11 mouse cellular contexts compared by ENCODE assay signal in the genomic region with DNA sequence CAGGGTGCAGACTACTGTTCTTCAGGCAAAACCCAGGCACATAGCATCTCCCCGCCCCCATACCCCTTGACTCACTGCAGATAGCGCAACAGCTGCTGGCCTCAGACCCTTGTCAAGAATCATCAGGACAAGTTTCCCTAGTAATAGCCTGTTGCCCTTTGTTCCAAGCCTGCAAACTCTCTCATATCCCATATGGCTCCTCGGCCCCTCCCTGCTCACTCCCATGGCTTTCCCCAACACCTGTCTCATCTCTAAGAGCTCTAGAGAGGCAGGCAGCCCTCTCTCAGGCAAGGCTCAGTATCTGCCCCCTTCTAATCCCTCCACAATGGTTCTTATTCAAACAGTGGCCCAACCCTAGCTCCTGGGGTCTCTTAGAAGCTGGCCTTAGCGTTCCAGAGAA. TPM values are rescaled to one million over a fixed set of nuclear protein-coding genes. Genes with fewer than 3 reads are reported as not detected.
DNase-seq lines count a peak whose midpoint lies in the region; ATAC-seq and TF ChIP-seq lines count a peak whose summit lies in the region.
"Had no signal": no experiment of that assay in that cellular context is flagged by ENCODE, and none has a peak within 500 bp of the region (broad histone marks: within the 10 kb centered on the region; RNA-seq: fewer than 3 reads in every experiment).

No protein-coding gene starts in this region.

- H3K4me1 ChIP-seq in kidney, embryonic 15.5 days = peaks cover 50% of the 10 kb centered on the region
- peaks cover 19% of the 10 kb centered on the region for H3K4me1 ChIP-seq in forebrain, embryonic 11.5 days (replicated peaks; ENCODE audit: control insufficient read depth, insufficient read depth, low read length)
- no peaks in the 10 kb centered on the region; the same call in 1 of the 2 replicates for H3K4me1 ChIP-seq in intestine, postnatal 0 days (replicated peaks; ENCODE audit: control insufficient read depth, insufficient read depth, low read length)
- peaks cover 48% of the 10 kb centered on the region for H3K4me1 ChIP-seq in neural tube, embryonic 15.5 days

- 51% methylated on average over 4 of the region's 4 CpGs for WGBS in kidney, embryonic 15.5 days
- 43% methylated on average over 4 of the region's 4 CpGs for WGBS in forebrain, embryonic 11.5 days
- WGBS in intestine, postnatal 0 days = 26% methylated on average over 4 of the region's 4 CpGs
- WGBS in neural tube, embryonic 15.5 days = 63% methylated on average over 4 of the region's 4 CpGs

- no peak for DNase-seq in kidney, postnatal 10 days
- no peak for DNase-seq in forebrain, embryonic 11.5 days (ENCODE audit: low spot score)
- no peak for DNase-seq in spleen, postnatal 14 days (ENCODE audit: low spot score in 2 of 2)
- no peak for DNase-seq in left cerebral cortex, postnatal 14 days (ENCODE audit: low spot score in 2 of 2)
- DNase-seq: adrenal gland, adult 2 months had no signal

- intact Hi-C loops in left cerebral cortex, postnatal 14 days (cut with DNase I) = loop anchor here (5.0 kb wide), 1 partner anchor 53 kb away; a partner anchor contains a TSS

- no peak overlapping the region for H3K4me3 ChIP-seq in kidney, embryonic 15.5 days (replicated peaks)
- H3K4me3 ChIP-seq in forebrain, embryonic 11.5 days (ENCODE audit: low read depth, low read length) = no peak overlapping the region
- no peak overlapping the region for H3K4me3 ChIP-seq in intestine, postnatal 0 days (ENCODE audit: low read depth, low read length)
- H3K4me3 ChIP-seq in neural tube, embryonic 15.5 days (replicated peaks) = peak overlapping the region; percentile 80; the same call in 1 of the 2 replicates
- H3K4me3 ChIP-seq: liver, embryonic 15.5 days had no signal

- no peaks in the 10 kb centered on the region for H3K9me3 ChIP-seq in kidney, embryonic 15.5 days (replicated peaks)
- H3K9me3 ChIP-seq in forebrain, embryonic 11.5 days (ENCODE audit: control insufficient read depth, low read length) = no peaks in the 10 kb centered on the region
- no peaks in the 10 kb centered on the region for H3K9me3 ChIP-seq in intestine, postnatal 0 days (ENCODE audit: control insufficient read depth)
- H3K9me3 ChIP-seq in neural tube, embryonic 15.5 days (replicated peaks) = no peaks in the 10 kb centered on the region
- H3K9me3 ChIP-seq: liver, embryonic 15.5 days had no signal

- peaks cover 47% of the 10 kb centered on the region for H3K27me3 ChIP-seq in kidney, embryonic 15.5 days
- H3K27me3 ChIP-seq in forebrain, embryonic 11.5 days (ENCODE audit: control insufficient read depth, insufficient read depth, low read length) = peaks cover 20% of the 10 kb centered on the region
- peaks cover 10% of the 10 kb centered on the region for H3K27me3 ChIP-seq in intestine, postnatal 0 days (replicated peaks; ENCODE audit: control insufficient read depth, insufficient read depth, low read length)
- 0 out of 2 replicates have a peak, but pooled peaks cover 3% of the 10 kb centered on the region for H3K27me3 ChIP-seq in neural tube, embryonic 15.5 days (replicated peaks)

- H3K27ac ChIP-seq in kidney, embryonic 15.5 days = no peak overlapping the region
- H3K27ac ChIP-seq in forebrain, embryonic 11.5 days (ENCODE audit: low read depth, low read length) = no peak overlapping the region
- no peak overlapping the region for H3K27ac ChIP-seq in intestine, postnatal 0 days (ENCODE audit: low read depth, low read length)
- no peak overlapping the region for H3K27ac ChIP-seq in neural tube, embryonic 15.5 days (replicated peaks)
- H3K27ac ChIP-seq: liver, embryonic 15.5 days had no signal

- H3K4me2 ChIP-seq in kidney, embryonic 15.5 days = peak overlapping the region; percentile 99; the same call in 1 of the 2 replicates
- H3K4me2 ChIP-seq in forebrain, embryonic 11.5 days (ENCODE audit: low read depth, low read length, severe bottlenecking) = no peak overlapping the region
- H3K4me2 ChIP-seq in intestine, postnatal 0 days (replicated peaks; ENCODE audit: low read depth) = peak overlapping the region; percentile 94
- H3K4me2 ChIP-seq in neural tube, embryonic 15.5 days = peak overlapping the region; percentile 80
- H3K4me2 ChIP-seq: liver, embryonic 15.5 days had no signal

- H3K36me3 ChIP-seq in kidney, embryonic 15.5 days = no peaks in the 10 kb centered on the region
- H3K36me3 ChIP-seq in forebrain, embryonic 11.5 days (ENCODE audit: control insufficient read depth, insufficient read depth, low read length) = no peaks in the 10 kb centered on the region
- H3K36me3 ChIP-seq in intestine, postnatal 0 days (ENCODE audit: control insufficient read depth, insufficient read depth) = no peaks in the 10 kb centered on the region
- H3K36me3 ChIP-seq in neural tube, embryonic 15.5 days = no peaks in the 10 kb centered on the region
- H3K36me3 ChIP-seq: liver, embryonic 15.5 days had no signal

- no peak overlapping the region for H3K9ac ChIP-seq in kidney, embryonic 15.5 days
- 0 out of 2 replicates have a peak overlapping the region, but pooled peaks have one; percentile 12 for H3K9ac ChIP-seq in forebrain, embryonic 11.5 days (ENCODE audit: low read length)
- H3K9ac ChIP-seq in intestine, postnatal 0 days (ENCODE audit: low read depth, low read length) = no peak overlapping the region
- H3K9ac ChIP-seq in neural tube, embryonic 15.5 days (replicated peaks) = no peak overlapping the region
- H3K9ac ChIP-seq: liver, embryonic 15.5 days had no signal

- no peak for ATAC-seq in kidney, embryonic 15.5 days (replicated peaks; ENCODE audit: low FRiP score)
- no peak for ATAC-seq in forebrain, embryonic 11.5 days (replicated peaks; ENCODE audit: low FRiP score)
- ATAC-seq in intestine, postnatal 0 days = 0 out of 2 replicates have a peak, but pooled peaks have one; percentile 36
- no peak for ATAC-seq in neural tube, embryonic 15.5 days (ENCODE audit: low FRiP score)
- no peak for ATAC-seq in megakaryocyte, adult 5-6 weeks (ENCODE audit: poor library complexity, severe bottlenecking)

- no peak for TF ChIP-seq CTCF in intestine, postnatal 0 days (IDR thresholded peaks at IDR 0.05; ENCODE audit: low read depth)

RNA-seq across cellular contexts. Expression of a gene that starts 2.1 kb away (rescaled TPM):
- 10.9 and 11.1 TPM in 2 replicates for polyA plus RNA-seq in kidney, embryonic 15.5 days (2015; fragmentation: Nextera tagmentation; extraction: Ambion mirVana)
- 9.3 and 11.2 TPM in 2 replicates for polyA plus RNA-seq in forebrain, embryonic 11.5 days (2014; fragmentation: Nextera tagmentation; extraction: Ambion mirVana)
- polyA plus RNA-seq in intestine, postnatal 0 days (2015; fragmentation: Nextera tagmentation; extraction: Ambion mirVana) = 6.4 and 7.5 TPM in 2 replicates
- polyA plus RNA-seq in neural tube, embryonic 15.5 days (2015; fragmentation: Nextera tagmentation; extraction: Ambion mirVana) = 43.6 and 45.8 TPM in 2 replicates
- total RNA-seq in left cerebral cortex, postnatal 14 days (2021) = 100 to 1,000 TPM; 234 to 269 TPM
- not detected in 2 replicates for total RNA-seq in megakaryocyte, adult 5-6 weeks (2015)
- not detected in 2 replicates for total RNA-seq in megakaryocyte, adult 5-6 weeks (2017)

RNA-seq across cellular contexts. Expression of a gene that starts 25.3 kb away (rescaled TPM):
- polyA plus RNA-seq in kidney, embryonic 15.5 days (2015; fragmentation: Nextera tagmentation; extraction: Ambion mirVana) = 4.0 TPM in 1 of 2 replicates, not detected in the other
- 0.20 TPM in 1 of 2 replicates, not detected in the other for polyA plus RNA-seq in forebrain, embryonic 11.5 days (2014; fragmentation: Nextera tagmentation; extraction: Ambion mirVana)
- polyA plus RNA-seq in intestine, postnatal 0 days (2015; fragmentation: Nextera tagmentation; extraction: Ambion mirVana) = 132 and 148 TPM in 2 replicates
- polyA plus RNA-seq in neural tube, embryonic 15.5 days (2015; fragmentation: Nextera tagmentation; extraction: Ambion mirVana) = 0.28 and 4.2 TPM in 2 replicates
- total RNA-seq in left cerebral cortex, postnatal 14 days (2021) = under 1 TPM; 0.55 to 0.97 TPM
- not detected in 2 replicates for total RNA-seq in megakaryocyte, adult 5-6 weeks (2015)
- total RNA-seq in megakaryocyte, adult 5-6 weeks (2017) = not detected in 2 replicates
- total RNA-seq: adrenal gland, adult 2 months had no signal
- polyA plus RNA-seq: adrenal gland, adult 2 months; heart, embryonic 14.5 days; liver, embryonic 15.5 days had no signal

RNA-seq across cellular contexts. Expression of a gene that starts 55.2 kb away (rescaled TPM):
- 37.5 and 43.7 TPM in 2 replicates for polyA plus RNA-seq in kidney, embryonic 15.5 days (2015; fragmentation: Nextera tagmentation; extraction: Ambion mirVana)
- polyA plus RNA-seq in forebrain, embryonic 11.5 days (2014; fragmentation: Nextera tagmentation; extraction: Ambion mirVana) = 44.7 and 47.4 TPM in 2 replicates
- 13.1 and 13.5 TPM in 2 replicates for polyA plus RNA-seq in intestine, postnatal 0 days (2015; fragmentation: Nextera tagmentation; extraction: Ambion mirVana)
- polyA plus RNA-seq in neural tube, embryonic 15.5 days (2015; fragmentation: Nextera tagmentation; extraction: Ambion mirVana) = 41.5 and 43.9 TPM in 2 replicates
- total RNA-seq in left cerebral cortex, postnatal 14 days (2021) = 10 to 100 TPM; 26.2 to 28.1 TPM
- total RNA-seq in megakaryocyte, adult 5-6 weeks (2015) = 3.1 and 5.2 TPM in 2 replicates
- 2.2 and 2.8 TPM in 2 replicates for total RNA-seq in megakaryocyte, adult 5-6 weeks (2017)

RNA-seq across cellular contexts. Expression of a gene that starts 55.3 kb away (rescaled TPM):
- polyA plus RNA-seq in kidney, embryonic 15.5 days (2015; fragmentation: Nextera tagmentation; extraction: Ambion mirVana) = 118 and 129 TPM in 2 replicates
- 88.7 and 91.3 TPM in 2 replicates for polyA plus RNA-seq in forebrain, embryonic 11.5 days (2014; fragmentation: Nextera tagmentation; extraction: Ambion mirVana)
- polyA plus RNA-seq in intestine, postnatal 0 days (2015; fragmentation: Nextera tagmentation; extraction: Ambion mirVana) = 129 and 136 TPM in 2 replicates
- polyA plus RNA-seq in neural tube, embryonic 15.5 days (2015; fragmentation: Nextera tagmentation; extraction: Ambion mirVana) = 163 and 173 TPM in 2 replicates
- 10 to 100 TPM; 40.5 to 41.9 TPM for total RNA-seq in left cerebral cortex, postnatal 14 days (2021)
- 43.5 and 78.3 TPM in 2 replicates for total RNA-seq in megakaryocyte, adult 5-6 weeks (2015)
- 32.6 and 37.0 TPM in 2 replicates for total RNA-seq in megakaryocyte, adult 5-6 weeks (2017)

Comparison
In these comparisons a context has a peak if more than half of its experiments do, and no peak if none do; other contexts are left out.
1. RNA of a gene that starts 25.3 kb away (polyA plus RNA-seq): 132 to 148 TPM in intestine, postnatal 0 days; 0.28 to 4.2 TPM in neural tube, embryonic 15.5 days, 0.20 TPM in forebrain, embryonic 11.5 days and 4.0 TPM in kidney, embryonic 15.5 days; every median in the first group is over 10 times any median in the second.